Mouse (Mus musculus) brain, embryonic 14.5 days (tissue): ENCODE measurements around the gene Sumf1.

ENCODE experiments used
- CTCF ChIP-seq: fragments of 200-500 bp; IDR thresholded peaks from 2 replicates; pipeline ENCODE4 v1.5.1; 2012; ENCODE audit warnings: inconsistent platforms, mild to moderate bottlenecking, moderate library complexity, borderline replicate concordance; ENCODE audit not compliant: insufficient read depth, insufficient read length; ENCODE audit errors: extremely low read depth
- POLR2A ChIP-seq: fragments of 200-500 bp; IDR thresholded peaks from 2 replicates; pipeline ENCODE4 v1.6.1; 2012; ENCODE audit warnings: mild to moderate bottlenecking, inconsistent platforms, borderline replicate concordance; ENCODE audit not compliant: poor library complexity, insufficient read depth, insufficient read length, severe bottlenecking; ENCODE audit errors: extremely low read depth

- TF ChIP-seq POLR2A, result no peak
- TF ChIP-seq CTCF, result no peak
These were observed 15.9 kb downstream of the Sumf1 start for GRCm38 (mm10) chr6:108169466-108169865.
